Mouse (Mus musculus): ENCODE measurements at regions not wholly inside any gene's neighbourhood (a gene's known extent, or its start where the extent isn't known, plus 50 kb on each side); places are given as distances from the start of the nearest gene placed in this dataset.
A peak's percentile ranks its signal among the peaks of the same experiment; 100 is the strongest.

- Histone ChIP-seq H3K27me3 (ENCODE audit: control insufficient read depth, insufficient read depth, low read length) (peaks cover 84% of the 10 kb centered on the region), H3K4me2 (replicated peaks; ENCODE audit: low read depth, low read length, severe bottlenecking) (peak overlapping the region; percentile 19), H3K4me1 (ENCODE audit: control insufficient read depth, insufficient read depth, low read length) (peaks cover 14% of the 10 kb centered on the region), H3K4me3 (replicated peaks; ENCODE audit: low read length) (peak overlapping the region; percentile 11), H3K27ac (replicated peaks; ENCODE audit: low read depth, low read length) (no peak overlapping the region), H3K9ac (ENCODE audit: low read depth, low read length, severe bottlenecking) (no peak overlapping the region), H3K36me3 (ENCODE audit: control insufficient read depth, insufficient read depth, low read length) (no peaks in the 10 kb centered on the region), H3K9me3 (ENCODE audit: control insufficient read depth, low read length) (no peaks in the 10 kb centered on the region)
- WGBS, result 2% methylated on average over 16 of the region's 16 CpGs
- no peak for TF ChIP-seq POLR2A (IDR thresholded peaks at IDR 0.05; ENCODE audit: borderline replicate concordance, extremely low read depth, insufficient read depth, insufficient read length)
- DNase-seq (ENCODE audit: low spot score), result no peak
- ATAC-seq (ENCODE audit: low FRiP score, low read depth), result no peak
Observed at GRCm38 (mm10) chr13:116708846-116709245, 316.5 kb downstream of the Parp8 start.

- no peak overlapping the region for H3K27ac ChIP-seq (replicated peaks; ENCODE audit: low read depth, low read length)
- ATAC-seq (ENCODE audit: low FRiP score, low read depth) (no peak), DNase-seq (ENCODE audit: low spot score) (no peak)
- peak overlapping the region; percentile 19 for H3K4me2 ChIP-seq (replicated peaks; ENCODE audit: low read depth, low read length, severe bottlenecking)
- H3K9me3 ChIP-seq (ENCODE audit: control insufficient read depth, low read length), result no peaks in the 10 kb centered on the region
- no peak for TF ChIP-seq POLR2A (IDR thresholded peaks at IDR 0.05; ENCODE audit: borderline replicate concordance, extremely low read depth, insufficient read depth, insufficient read length)
- H3K27me3 ChIP-seq (ENCODE audit: control insufficient read depth, insufficient read depth, low read length), result peaks cover 87% of the 10 kb centered on the region
- H3K36me3 ChIP-seq (ENCODE audit: control insufficient read depth, insufficient read depth, low read length), result no peaks in the 10 kb centered on the region
- H3K9ac ChIP-seq (ENCODE audit: low read depth, low read length, severe bottlenecking), result no peak overlapping the region
- peaks cover 14% of the 10 kb centered on the region for H3K4me1 ChIP-seq (ENCODE audit: control insufficient read depth, insufficient read depth, low read length)
- peak overlapping the region; percentile 11 for H3K4me3 ChIP-seq (replicated peaks; ENCODE audit: low read length)
- 1% methylated on average over 7 of the region's 7 CpGs for WGBS
Observed at GRCm38 (mm10) chr13:116708456-116708780, 316.9 kb downstream of the Parp8 start.

- WGBS, result 4% methylated on average over 20 of the region's 20 CpGs
- H3K9ac ChIP-seq (ENCODE audit: low read depth, low read length, severe bottlenecking), result no peak overlapping the region
- H3K36me3 ChIP-seq (ENCODE audit: control insufficient read depth, insufficient read depth, low read length), result no peaks in the 10 kb centered on the region
Observed at GRCm38 (mm10) chr13:116707621-116708455, 317.5 kb downstream of the Parp8 start.

GRCm38 (mm10) chr13:116706401-116707330 is 318.7 kb downstream of the Parp8 start:
- Histone ChIP-seq H3K9me3 (ENCODE audit: control insufficient read depth, low read length) (no peaks in the 10 kb centered on the region), H3K36me3 (ENCODE audit: control insufficient read depth, insufficient read depth, low read length) (no peaks in the 10 kb centered on the region), H3K4me3 (replicated peaks; ENCODE audit: low read length) (no peak overlapping the region), H3K4me1 (ENCODE audit: control insufficient read depth, insufficient read depth, low read length) (peaks cover 10% of the 10 kb centered on the region), H3K27me3 (ENCODE audit: control insufficient read depth, insufficient read depth, low read length) (peaks cover 79% of the 10 kb centered on the region), H3K4me2 (replicated peaks; ENCODE audit: low read depth, low read length, severe bottlenecking) (no peak overlapping the region), H3K27ac (replicated peaks; ENCODE audit: low read depth, low read length) (no peak overlapping the region), H3K9ac (ENCODE audit: low read depth, low read length, severe bottlenecking) (no peak overlapping the region)
- 6% methylated on average over 18 of the region's 18 CpGs for WGBS
- no peak for TF ChIP-seq POLR2A (IDR thresholded peaks at IDR 0.05; ENCODE audit: borderline replicate concordance, extremely low read depth, insufficient read depth, insufficient read length)
- no peak for ATAC-seq (ENCODE audit: low FRiP score, low read depth)
- no peak for DNase-seq (ENCODE audit: low spot score)

More at GRCm38 (mm10) chr13:116707621-116708455, 317.5 kb downstream of the Parp8 start:
- peaks cover 85% of the 10 kb centered on the region for H3K27me3 ChIP-seq (ENCODE audit: control insufficient read depth, insufficient read depth, low read length)
- DNase-seq (ENCODE audit: low spot score) (no peak), ATAC-seq (ENCODE audit: low FRiP score, low read depth) (no peak)
- H3K27ac ChIP-seq (replicated peaks; ENCODE audit: low read depth, low read length), result no peak overlapping the region
- no peak overlapping the region; the same call in 1 of the 2 replicates for H3K4me3 ChIP-seq (replicated peaks; ENCODE audit: low read length)
- TF ChIP-seq POLR2A (IDR thresholded peaks at IDR 0.05; ENCODE audit: borderline replicate concordance, extremely low read depth, insufficient read depth, insufficient read length), result no peak
- H3K9me3 ChIP-seq (ENCODE audit: control insufficient read depth, low read length), result no peaks in the 10 kb centered on the region
- no peak overlapping the region for H3K4me2 ChIP-seq (replicated peaks; ENCODE audit: low read depth, low read length, severe bottlenecking)
- peaks cover 14% of the 10 kb centered on the region for H3K4me1 ChIP-seq (ENCODE audit: control insufficient read depth, insufficient read depth, low read length)
